Mouse (Mus musculus): ENCODE measurements around the gene Gm13212. TPM values are rescaled to one million over a fixed set of nuclear protein-coding genes. Genes with fewer than 3 reads are reported as not detected.
A peak's percentile ranks its signal among the peaks of the same experiment; 100 is the strongest.
"Not testable (repeated sequence)": the region's sequence is repeated elsewhere in the genome, so short reads cannot be mapped to it uniquely, and the experiment has no call there.

Gm13212 gene
- polyA plus RNA-seq, 1 experiment from 2014 or later = 3.5 TPM

GRCm38 (mm10) chr4:145594183-145594582 lies 9.2 kb downstream of the Gm13212 start:
- 71% methylated on average over 1 of the region's 1 CpGs for WGBS
- peaks cover 16% of the 10 kb centered on the region for H3K36me3 ChIP-seq
- ATAC-seq (ENCODE audit: extremely low read depth, insufficient number of reproducible peaks, low FRiP score, low TSS enrichment); H3K4me2 ChIP-seq; H3K4me1 ChIP-seq; H3K9me3 ChIP-seq; H3K27me3 ChIP-seq (replicated peaks); H3K9ac ChIP-seq; H3K27ac ChIP-seq (replicated peaks); H3K4me3 ChIP-seq: not testable (repeated sequence)

GRCm38 (mm10) chr4:145594798-145595197 lies 9.8 kb downstream of the Gm13212 start:
- H3K4me3 ChIP-seq; H3K9me3 ChIP-seq; H3K9ac ChIP-seq; H3K4me2 ChIP-seq; H3K27ac ChIP-seq (replicated peaks); H3K27me3 ChIP-seq (replicated peaks); ATAC-seq (ENCODE audit: extremely low read depth, insufficient number of reproducible peaks, low FRiP score, low TSS enrichment); H3K4me1 ChIP-seq: not testable (repeated sequence)
- H3K36me3 ChIP-seq = peaks cover 16% of the 10 kb centered on the region
- 74% methylated on average over 4 of the region's 4 CpGs for WGBS

- not testable (repeated sequence) for H3K27me3 ChIP-seq (replicated peaks); H3K36me3 ChIP-seq; ATAC-seq (ENCODE audit: extremely low read depth, insufficient number of reproducible peaks, low FRiP score, low TSS enrichment); H3K9ac ChIP-seq; H3K27ac ChIP-seq (replicated peaks); H3K4me1 ChIP-seq
- Histone ChIP-seq H3K9me3 (peaks cover 13% of the 10 kb centered on the region), H3K4me3 (peak overlapping the region; percentile 30), H3K4me2 (peak overlapping the region; percentile 53)
- 17% methylated on average over 71 of the region's 83 CpGs for WGBS
Observed at GRCm38 (mm10) chr4:145640416-145641185, 55.6 kb downstream of the Gm13212 start.

- not testable (repeated sequence) for H3K4me1 ChIP-seq; H3K27ac ChIP-seq (replicated peaks); H3K36me3 ChIP-seq; H3K27me3 ChIP-seq (replicated peaks); ATAC-seq (ENCODE audit: extremely low read depth, insufficient number of reproducible peaks, low FRiP score, low TSS enrichment); H3K4me3 ChIP-seq; H3K4me2 ChIP-seq; H3K9ac ChIP-seq; H3K9me3 ChIP-seq
- WGBS = 59% methylated on average over 3 of the region's 3 CpGs
Observed at GRCm38 (mm10) chr4:145670385-145670784, 85.4 kb downstream of the Gm13212 start, which contains the start of gene Zfp980. TSS of gene Zfp980 (plus strand) at chr4:145670685.

GRCm38 (mm10) chr4:145674286-145674780 lies 89.4 kb downstream of the Gm13212 start:
- not testable (repeated sequence) for H3K4me2 ChIP-seq; H3K36me3 ChIP-seq; H3K27ac ChIP-seq (replicated peaks); H3K4me3 ChIP-seq; H3K27me3 ChIP-seq (replicated peaks); ATAC-seq (ENCODE audit: extremely low read depth, insufficient number of reproducible peaks, low FRiP score, low TSS enrichment); H3K9me3 ChIP-seq; H3K9ac ChIP-seq; H3K4me1 ChIP-seq
- 52% methylated on average over 2 of the region's 2 CpGs for WGBS

Other genes starting within 250 kb of the Gm13212 start
- gene Zfp990, start 74.4 kb upstream of the Gm13212 start, polyA plus RNA-seq (2015; fragmentation: Nextera tagmentation; extraction: Ambion mirVana) = 0.07 TPM in 1 of 2 replicates, not detected in the other
- gene Zfp980, start 85.5 kb downstream of the Gm13212 start, polyA plus RNA-seq (2015; fragmentation: Nextera tagmentation; extraction: Ambion mirVana) = not detected in 2 replicates